Mouse (Mus musculus): ENCODE measurements around the gene Sf3b6.

DNA sequence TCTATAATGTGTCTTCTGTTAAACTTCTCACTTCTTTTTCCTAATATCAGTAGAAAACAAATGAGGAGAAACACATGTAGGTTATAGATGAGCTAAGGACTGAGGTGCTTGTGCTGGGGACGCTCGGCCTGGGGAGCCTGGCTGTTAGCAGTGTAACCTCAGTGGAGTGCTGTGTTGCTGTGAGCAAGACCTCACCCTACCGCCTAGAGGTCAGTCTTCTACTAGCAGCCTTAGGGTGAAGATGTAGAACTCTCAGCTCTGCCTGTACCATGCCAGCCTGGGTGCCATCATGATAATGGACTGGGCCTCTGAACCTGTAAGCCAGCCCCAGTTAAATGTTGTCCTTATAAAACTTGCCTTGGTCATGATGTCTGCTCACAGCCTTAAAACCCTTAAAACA lies 9.9 kb downstream of the Sf3b6 start:
- TF ChIP-seq CTCF (conservative IDR thresholded peaks at IDR 0.05; ENCODE audit: insufficient read depth, insufficient read length, low read depth, low read length): no peak
- no peak for TF ChIP-seq POLR2A (IDR thresholded peaks at IDR 0.05; ENCODE audit: low read depth, low read length)
